Mouse (Mus musculus) lung, postnatal 25 days (tissue): ENCODE results near the gene Ppp2r5e.
A peak's percentile ranks its signal among the peaks of the same experiment; 100 is the strongest.
"Not testable (repeated sequence)": the region's sequence is repeated elsewhere in the genome, so short reads cannot be mapped to it uniquely, and the experiment has no call there.

Source experiments
- DNase-seq: peaks from one replicate; pipeline ENCODE4 v3.0.0; 2022; ENCODE audit warnings: low spot score

Ppp2r5e gene

DNA sequence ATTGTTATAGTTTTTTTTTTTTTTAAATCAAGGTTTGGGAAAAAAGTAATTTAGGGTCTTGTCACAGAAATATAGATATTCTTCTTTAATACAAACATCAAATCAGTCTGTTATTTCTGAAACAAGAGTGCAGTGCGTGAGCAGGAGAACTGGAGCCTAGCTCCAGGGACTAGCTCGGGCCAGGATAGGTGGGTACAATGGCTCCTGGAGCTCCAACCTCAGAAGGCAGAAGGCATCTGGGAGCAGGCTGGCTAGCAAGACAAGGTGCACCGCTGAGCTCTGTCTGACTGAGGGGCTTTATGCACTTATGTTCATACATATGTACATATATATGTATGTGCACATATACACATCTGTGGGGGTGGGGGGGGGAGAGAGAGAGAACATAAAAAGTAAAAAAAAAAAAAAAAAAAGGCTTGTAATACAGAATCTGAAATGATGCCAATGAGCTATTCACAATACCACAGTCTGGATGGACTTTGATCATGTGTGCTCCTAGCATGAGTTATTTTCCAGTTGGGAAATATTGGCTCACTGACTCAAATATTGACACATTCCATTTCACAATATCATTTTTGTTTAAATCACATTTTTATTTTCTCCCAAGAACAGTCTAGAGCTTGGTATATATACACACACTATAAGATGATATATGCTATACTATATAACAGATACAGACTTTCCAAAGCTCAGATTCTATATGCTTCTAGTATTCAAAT lies 109.3 kb downstream of the Ppp2r5e start:
- no peak for DNase-seq

DNA sequence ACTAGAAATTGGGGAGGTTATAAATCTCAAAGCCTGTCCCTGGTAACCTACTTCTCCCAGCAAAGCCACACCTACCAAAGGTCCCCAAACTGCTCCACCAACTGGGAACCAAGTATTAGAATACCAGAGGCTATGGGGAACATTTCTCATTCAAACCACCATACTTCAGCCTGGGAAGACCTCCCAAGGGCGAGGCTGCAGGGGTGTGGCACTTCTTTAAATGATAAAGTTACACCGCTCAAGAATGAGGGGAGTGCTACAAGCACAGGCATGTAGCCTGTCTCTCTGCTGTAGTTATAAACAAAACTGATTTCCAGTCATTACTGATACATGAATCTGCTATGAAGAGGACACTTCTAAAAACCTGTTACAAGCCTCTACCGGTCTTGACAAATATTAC lies 113.3 kb downstream of the Ppp2r5e start:
- no peak for DNase-seq

DNA sequence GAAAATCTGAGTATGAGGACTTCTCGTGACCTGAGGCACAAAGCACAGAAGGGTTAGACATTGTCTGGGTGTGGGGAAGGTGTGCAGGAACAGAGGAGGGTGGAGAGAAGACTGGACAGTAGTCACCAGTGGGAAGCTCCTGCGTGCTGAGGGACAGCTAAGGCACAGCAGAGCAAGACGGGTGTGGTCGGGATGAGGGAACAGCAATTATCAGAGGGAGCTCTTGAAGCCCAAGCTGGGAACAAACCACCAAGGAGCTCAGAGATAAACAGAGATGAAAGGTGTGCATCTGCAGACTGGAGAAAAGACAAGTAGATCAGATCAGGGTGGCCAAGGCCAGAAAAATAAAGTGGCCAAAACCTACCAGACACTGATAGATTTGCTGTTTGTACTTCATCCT lies 114.0 kb downstream of the Ppp2r5e start:
- no peak for DNase-seq

DNA sequence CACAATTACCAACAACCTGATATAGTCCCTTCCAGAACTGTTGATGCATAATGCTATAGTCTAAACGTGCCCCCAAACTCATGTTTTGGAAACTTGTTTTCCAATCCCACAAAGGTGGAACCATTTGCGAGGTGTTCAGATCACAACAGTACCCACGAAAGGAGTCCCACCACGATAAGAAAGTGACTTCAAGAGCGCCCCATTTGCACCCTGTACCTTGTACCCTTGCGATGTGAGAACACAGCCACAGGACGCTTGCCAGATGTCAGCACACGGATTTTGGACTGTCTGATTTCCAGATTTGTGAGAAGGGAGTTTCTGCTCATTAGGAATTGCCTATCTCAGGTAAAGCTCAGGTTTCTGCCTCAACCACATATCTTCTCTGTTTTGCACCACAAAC lies 116.0 kb downstream of the Ppp2r5e start:
- DNase-seq, result no peak

DNA sequence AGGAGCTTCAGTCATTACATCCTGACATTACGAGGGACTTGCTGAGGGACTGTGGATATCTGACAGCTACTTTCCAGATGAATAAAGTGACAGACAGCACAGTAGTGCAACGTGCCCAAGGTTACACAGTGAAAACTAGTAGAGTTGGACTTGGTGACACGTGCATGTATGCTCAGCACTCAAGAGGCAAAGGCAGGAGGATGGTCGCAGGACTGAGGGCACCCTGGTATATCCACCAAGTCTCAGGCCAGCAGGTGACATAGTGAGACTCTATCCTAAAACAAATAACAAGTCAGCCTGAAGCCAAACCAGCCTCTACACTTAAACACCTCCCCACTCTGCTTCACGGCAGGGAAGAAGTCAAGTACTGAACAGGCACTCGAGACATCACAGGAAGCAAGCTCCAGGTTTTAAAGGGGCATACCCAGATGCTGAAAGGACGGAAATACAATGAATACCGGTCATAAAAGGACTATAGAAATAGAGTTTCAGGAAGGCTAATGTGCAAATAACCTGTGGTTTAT lies 116.6 kb downstream of the Ppp2r5e start:
- DNase-seq, result peak; percentile 46

DNA sequence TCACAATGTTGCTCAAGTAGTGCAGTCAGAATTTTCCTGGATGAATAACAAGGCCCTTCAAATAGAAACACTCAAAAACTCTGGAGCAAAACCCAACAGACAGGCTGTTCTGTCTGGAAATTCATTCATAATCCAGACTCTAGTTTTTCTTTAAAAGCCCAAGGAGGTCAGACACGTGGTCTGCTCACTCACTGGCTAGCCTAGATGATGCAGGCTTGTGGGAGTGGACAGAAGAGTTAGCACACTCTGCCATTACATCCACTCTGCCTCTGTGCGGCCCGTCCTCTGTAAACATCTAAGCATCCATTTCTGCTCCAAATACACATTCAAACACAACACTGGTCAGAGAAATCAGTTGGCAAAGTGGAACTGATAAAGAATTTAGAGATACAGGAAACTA lies 117.4 kb downstream of the Ppp2r5e start:
- no peak for DNase-seq

DNA sequence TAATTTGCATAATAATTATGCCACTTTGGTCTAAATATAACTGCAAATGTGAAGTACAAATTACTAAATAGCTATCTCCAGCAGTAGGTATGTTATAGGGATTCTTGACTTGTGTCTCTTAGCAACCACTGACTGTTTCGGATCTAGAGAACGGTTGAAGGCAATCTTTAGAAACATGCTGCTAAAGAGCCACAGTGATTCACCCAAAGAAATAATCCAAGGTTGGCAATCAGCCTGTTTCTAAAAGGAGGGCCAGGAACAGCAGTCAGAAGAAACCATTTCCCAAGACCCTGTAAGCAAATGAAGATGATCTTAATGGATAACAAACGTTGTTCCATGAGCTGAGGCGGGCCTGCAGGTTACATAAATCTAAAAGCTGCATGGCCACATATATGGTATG lies 117.9 kb downstream of the Ppp2r5e start:
- DNase-seq, result no peak

DNA sequence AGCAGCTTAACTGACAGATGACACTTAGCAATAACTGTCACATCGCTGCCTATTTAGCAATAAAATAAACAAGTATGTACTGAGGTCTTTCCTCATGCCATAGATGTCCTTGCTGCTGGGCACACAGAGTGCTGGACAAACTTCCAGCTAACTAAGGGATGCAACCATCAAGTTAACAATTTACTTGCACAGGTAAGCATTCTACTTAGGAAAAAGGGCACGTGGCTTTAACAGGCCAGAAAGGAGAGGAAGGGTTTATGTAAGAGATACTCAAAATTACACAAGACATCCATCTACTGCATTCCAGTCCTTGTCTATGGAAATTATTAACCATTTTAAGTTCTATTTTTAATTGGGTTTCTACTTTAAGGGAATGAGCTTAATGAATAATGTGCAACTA lies 123.0 kb downstream of the Ppp2r5e start:
- DNase-seq, result peak; percentile 37

DNA sequence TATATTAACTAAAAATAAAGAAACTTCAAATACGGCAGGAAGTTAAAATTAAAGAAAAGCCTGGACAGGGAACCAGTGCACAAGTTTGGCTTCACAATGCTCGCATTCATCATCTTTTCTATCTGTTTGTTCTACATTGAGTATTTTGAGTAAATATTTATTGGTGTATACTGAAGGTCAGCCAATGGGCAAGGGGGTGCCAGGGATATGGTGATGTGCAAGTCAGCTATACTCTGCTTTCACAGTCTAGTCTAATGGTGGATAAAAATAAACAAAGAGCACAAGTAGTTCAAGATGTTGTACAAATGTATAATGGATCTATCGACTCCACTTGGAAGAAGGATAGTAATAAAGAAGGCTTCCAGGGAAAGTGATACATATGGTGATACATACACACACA lies 123.9 kb downstream of the Ppp2r5e start:
- DNase-seq, result no peak

DNA sequence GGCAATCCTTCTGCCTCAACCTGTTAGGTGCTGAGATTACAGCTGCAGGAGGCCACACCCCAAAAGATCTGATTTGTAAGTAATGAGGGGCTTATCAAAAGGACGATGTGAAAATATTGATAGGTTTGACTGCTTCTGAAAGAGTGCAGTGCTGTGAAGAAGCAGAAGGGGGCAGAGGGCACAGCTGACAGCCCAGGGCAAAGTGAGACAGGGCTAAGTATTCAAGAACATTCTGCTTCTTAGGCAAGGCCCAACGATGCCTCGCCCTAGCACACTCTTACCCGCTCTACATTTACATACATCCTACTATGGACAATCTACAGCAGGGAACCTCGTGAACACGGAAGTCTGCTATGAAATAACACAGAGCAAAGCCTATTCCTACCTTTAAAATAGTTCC lies 128.2 kb downstream of the Ppp2r5e start:
- DNase-seq, result no peak

DNA sequence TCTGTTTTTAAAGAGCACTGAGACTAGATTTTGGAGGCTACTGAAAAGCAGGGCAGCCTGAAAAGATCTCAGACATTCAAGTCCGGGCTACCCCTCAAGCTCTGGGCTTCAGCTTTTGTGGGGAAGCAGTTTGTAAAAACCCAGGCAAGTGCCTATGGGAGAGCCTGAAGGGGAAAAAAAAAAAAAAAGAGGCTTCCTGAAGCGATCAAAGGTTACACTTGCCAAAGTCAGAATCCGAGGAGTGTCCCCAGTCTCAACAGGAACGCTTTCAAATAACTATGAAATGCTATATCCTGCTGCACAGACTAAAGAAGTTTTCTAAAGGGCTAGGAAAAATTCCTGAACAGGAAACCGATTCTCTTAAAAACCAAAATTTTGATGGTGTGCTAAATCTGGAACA lies 128.9 kb downstream of the Ppp2r5e start:
- no peak for DNase-seq

DNA sequence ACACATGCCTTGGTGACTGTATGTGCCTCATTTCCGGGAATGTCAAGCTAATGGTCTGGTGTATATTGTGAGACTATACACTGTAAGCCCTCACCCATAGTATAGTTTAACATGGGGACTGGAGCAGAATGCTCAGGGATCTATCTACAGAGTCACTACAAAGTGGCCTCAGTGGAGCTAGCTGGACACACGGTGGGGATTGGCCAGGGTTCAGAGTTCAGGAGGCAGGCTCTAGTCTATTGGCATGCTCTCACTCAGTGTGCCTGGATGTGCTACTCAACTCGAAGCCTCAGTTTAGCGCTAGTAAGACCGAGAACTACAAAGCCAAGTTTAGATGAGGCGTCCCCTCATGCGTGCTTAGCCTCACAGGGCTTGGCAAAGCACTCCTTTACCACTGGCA lies 129.8 kb downstream of the Ppp2r5e start:
- no peak for DNase-seq

DNA sequence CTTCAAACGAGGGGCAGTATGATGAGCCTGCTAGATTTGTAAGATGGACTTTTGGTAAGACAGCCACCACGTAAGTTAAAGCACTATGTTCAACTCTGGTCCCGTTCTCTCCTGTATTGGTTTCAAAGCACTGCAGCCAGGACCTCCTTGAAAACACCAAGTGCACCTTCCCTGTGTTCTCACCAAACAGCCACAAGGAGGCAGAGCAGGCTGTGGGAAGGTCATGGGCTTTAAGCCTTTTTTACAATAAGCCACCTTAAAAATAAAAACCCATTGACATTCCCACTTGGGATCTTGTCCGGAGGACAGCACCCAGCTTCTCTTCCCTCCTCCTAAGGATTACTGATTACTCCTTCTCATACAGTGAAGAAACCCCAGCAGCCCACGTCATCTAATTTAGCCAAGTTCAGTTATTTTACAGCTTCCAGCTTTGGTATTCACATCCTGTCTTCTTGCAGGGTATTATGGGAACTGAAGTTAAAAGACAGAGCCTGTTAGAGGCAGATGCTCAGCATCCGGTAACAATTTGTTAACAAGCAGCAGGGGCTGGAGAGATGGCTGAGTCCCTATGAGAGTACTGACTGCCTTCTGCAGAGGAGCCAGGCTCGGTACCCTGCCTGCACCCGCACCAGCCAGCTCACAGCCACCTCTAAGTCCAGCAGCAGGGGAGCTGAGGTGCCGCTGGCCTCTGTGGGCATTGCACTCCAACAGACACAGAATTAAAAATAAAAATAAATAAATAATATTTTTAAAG lies 131.9 kb downstream of the Ppp2r5e start:
- DNase-seq, result no peak

DNA sequence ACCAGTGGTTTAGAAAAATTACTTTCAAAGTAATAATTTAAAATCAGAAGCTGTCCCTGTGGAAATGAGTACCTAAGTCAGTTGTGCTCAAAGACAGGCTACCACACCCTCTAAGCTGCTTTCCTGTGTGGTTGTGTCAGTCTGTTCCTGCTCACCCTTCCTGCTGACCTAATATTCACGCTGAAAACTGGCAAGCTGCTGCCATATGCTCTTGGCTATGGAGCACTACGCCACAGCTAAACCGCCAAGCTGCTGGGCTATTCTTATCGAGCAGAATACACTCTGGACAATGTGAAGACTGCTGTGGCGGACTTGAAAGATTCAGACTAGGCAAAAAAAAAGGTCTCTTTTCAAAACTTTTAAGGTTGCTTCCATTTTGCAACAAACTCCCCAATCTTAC lies 135.5 kb downstream of the Ppp2r5e start:
- DNase-seq, result no peak

DNA sequence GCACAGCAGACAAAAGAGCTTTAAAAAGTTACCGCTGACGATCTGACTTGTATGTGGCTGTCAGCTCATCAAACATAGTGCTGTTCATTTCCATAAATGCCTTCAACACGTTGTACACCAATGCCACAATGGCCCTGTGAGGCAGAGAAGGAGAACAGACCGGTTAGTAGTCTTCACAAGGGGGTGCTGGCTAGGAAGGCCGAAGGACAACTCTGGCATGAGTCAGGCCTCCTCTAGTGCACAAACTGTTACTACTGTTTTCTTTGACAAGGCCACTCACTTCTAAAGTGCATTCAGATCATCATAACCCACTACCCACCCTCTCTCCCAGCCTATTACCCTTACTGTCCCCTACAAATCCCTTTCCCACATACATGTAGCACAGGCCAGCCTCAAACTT lies 136.4 kb downstream of the Ppp2r5e start:
- DNase-seq, result no peak

DNA sequence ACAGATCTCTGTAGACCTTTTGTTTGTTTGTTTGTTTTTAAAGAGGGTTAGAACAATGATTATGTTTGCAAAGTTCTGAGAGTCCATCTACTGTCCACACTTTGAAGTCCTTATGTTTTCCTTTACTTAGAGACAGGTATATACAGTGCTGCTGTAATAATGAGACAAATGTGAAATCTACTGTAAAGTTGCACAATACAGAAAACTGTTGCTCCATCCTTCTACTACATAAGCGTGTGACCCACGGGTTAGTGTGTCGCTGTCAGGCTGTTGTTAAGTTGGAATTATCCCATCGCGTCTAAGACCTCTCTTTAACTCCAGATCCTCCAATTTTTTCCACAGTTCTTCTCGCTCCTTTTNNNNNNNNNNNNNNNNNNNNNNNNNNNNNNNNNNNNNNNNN lies 142.6 kb downstream of the Ppp2r5e start:
- DNase-seq, result no peak

DNA sequence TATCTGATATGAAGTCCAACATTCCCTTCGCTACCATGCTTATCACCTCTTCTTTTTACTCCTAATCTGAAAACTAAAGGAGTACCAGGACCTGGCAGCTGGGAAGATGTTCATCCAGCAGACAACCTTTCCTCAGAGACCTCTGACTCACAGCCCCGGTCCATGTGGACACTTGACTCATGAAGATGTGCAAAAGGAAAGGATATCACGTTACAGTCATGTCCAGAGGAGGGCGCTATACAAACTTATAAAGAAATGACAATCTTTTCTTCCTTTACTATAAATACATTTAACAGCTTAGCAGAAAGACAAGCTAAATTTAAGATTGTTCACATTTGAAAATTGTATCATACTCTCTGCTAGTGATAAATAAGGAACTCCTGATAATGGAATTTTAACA lies 143.0 kb downstream of the Ppp2r5e start:
- no peak for DNase-seq

DNA sequence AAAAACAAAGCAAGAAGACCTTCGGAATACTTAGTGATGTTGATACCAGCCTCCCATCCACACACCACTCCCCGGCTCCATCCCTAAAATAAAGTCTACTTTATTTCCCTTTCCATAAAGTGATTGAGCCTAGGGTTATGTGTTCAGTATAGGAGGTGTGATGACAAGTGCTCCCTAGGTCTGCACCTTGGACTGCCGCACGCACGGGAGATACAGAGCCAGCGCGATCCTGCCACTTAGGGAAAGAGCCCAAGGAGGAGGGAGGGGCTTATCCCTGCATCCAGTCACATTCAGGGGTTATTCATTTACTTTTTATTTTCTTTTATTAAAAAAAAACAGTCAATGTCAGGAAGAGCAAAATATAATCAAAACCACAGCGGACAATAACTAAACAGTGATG lies 145.5 kb downstream of the Ppp2r5e start:
- no peak for DNase-seq

DNA sequence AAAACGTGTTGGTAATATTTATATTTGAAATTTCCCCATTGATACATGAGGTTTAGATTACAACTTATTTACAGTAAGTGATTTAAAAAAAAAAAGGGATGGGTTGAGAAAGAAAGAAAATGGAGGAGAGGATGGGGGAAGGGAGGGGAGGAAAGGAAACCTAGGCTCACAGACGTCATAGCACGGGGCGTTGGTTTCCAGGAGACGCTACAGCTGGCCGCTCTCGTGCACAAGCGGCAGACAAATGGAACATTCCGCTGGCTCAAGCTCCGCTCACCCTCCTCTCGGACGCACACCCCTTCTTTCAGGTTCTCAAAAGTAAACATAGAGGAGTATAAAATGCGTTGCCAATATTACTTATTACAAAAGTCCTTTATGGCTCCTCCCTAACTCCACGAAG lies 146.0 kb downstream of the Ppp2r5e start:
- peak; percentile 71 for DNase-seq

DNA sequence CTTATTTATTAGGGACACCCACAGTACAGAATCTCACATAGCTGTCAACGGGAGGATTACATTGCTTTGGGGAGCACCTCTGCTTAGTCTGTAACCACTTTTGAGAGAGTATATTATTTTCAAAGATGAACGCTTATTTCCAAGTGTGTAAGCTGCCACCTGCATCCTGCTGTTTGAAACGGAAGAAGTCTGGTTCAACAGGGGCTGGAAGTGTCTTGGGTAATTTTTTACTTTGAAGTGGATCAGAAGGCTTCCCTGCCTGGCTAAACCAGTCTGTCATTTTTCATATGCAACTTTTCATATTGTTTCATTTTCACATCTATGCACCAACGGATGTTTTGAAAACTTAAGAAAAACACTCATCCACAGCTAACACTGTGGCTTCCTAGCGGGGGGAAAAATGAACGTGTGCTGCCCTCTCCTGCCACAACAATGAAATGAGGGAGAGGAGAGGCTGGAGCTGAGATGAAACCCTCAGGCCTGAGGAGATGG lies 146.5 kb downstream of the Ppp2r5e start:
- peak; percentile 43 for DNase-seq

DNA sequence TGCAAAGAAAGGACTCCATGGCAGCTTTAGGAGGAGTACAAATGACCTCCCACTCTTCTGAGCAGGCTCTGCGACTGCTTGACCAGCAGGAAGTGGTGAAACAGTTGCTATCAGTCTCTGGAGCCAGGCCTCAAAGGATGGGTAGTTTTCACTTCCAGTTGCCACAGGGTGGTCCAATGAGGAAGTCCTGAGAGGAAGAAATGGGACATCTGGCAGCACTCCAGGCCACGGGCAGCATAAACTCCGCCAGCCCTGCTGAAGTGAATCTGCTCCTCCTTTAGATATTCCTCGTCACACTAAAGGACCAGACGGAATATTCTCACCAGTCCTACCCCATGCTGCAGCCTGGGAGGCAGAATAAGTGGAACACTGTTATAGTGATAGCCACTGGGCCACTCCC lies 147.1 kb downstream of the Ppp2r5e start:
- peak; percentile 66 for DNase-seq

DNA sequence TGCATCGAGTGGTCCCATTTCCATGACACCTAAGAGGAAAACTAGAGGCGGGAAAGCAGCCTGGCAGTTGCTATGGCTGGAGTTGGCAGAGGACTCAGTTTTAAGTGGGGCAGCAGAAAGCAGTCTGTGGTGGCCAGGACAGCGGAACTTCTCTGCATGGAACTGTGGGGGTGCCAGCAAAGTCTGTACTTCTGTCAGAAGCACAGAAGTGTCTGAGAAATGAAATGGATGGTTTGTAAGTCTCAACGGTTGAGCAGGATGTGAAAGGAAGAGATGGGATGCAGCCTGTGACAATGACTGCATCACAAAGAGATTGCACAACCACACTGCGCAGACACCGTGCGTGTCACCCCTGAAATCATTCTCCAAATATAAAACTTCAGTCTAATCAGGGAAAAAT lies 149.8 kb downstream of the Ppp2r5e start:
- DNase-seq, result peak; percentile 35

DNA sequence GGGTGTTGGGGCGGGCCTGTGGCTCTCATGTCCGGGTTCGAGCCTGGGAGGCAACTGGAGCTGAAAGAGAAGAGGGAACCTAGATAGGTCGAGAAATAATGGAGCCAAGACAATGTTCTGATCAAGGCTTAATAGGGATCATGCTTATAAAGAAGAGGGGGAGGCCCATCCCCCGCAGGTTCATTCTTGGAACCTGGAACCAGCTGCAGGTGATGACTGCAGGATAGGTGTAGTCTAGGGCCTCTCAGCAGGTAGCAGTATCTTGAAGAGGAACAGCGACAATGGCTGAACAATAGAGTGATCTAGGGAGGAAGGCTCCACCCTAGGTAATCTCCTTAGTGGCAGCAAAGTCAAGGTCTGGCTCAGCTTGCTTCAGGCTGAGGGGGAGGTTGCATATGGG lies 163.6 kb downstream of the Ppp2r5e start:
- DNase-seq, result not testable (repeated sequence)
